Mouse (Mus musculus) liver (tissue): ENCODE measurements at regions not wholly inside any gene's neighbourhood (a gene's known extent, or its start where the extent isn't known, plus 50 kb on each side); places are given as distances from the start of the nearest gene placed in this dataset.
A peak's percentile ranks its signal among the peaks of the same experiment; 100 is the strongest.

Experiments used
- DNase-seq: peaks from one replicate; pipeline ENCODE4 v3.0.0-alpha.2; 2020; ENCODE audit warnings: mixed read lengths

GRCm38 (mm10) chr15:36945309-36945708 lies 62.3 kb downstream of the Zfp706 start:
- no peak for DNase-seq

GRCm38 (mm10) chr15:36944556-36945171 lies 62.9 kb downstream of the Zfp706 start:
- no peak for DNase-seq

- no peak for DNase-seq
These were observed 64.0 kb downstream of the Zfp706 start for GRCm38 (mm10) chr15:36943492-36944112.

GRCm38 (mm10) chr15:36942261-36942660 lies 65.3 kb downstream of the Zfp706 start:
- DNase-seq: no peak

GRCm38 (mm10) chr15:36941741-36942140 lies 65.8 kb downstream of the Zfp706 start:
- DNase-seq: no peak

- DNase-seq: no peak
These were observed 68.0 kb downstream of the Zfp706 start for GRCm38 (mm10) chr15:36939608-36940007.

GRCm38 (mm10) chr15:36939153-36939552 lies 68.4 kb downstream of the Zfp706 start:
- no peak for DNase-seq

- DNase-seq: peak; percentile 85
These were observed 68.9 kb downstream of the Zfp706 start for GRCm38 (mm10) chr15:36938511-36939150.

GRCm38 (mm10) chr15:36937757-36938498 lies 69.6 kb downstream of the Zfp706 start:
- DNase-seq: no peak

- no peak for DNase-seq
These were observed 70.4 kb downstream of the Zfp706 start for GRCm38 (mm10) chr15:36937067-36937657.

- no peak for DNase-seq
These were observed 72.8 kb downstream of the Zfp706 start for GRCm38 (mm10) chr15:36934801-36935200.

GRCm38 (mm10) chr15:36933581-36933991 lies 74.0 kb downstream of the Zfp706 start:
- no peak for DNase-seq

- no peak for DNase-seq
These were observed 76.1 kb downstream of the Zfp706 start for GRCm38 (mm10) chr15:36931460-36931859.

GRCm38 (mm10) chr15:36930433-36930832 lies 77.1 kb downstream of the Zfp706 start:
- no peak for DNase-seq

- DNase-seq: peak; percentile 27
These were observed 77.8 kb downstream of the Zfp706 start for GRCm38 (mm10) chr15:36929786-36930185.

- no peak for DNase-seq
These were observed 78.5 kb downstream of the Zfp706 start for GRCm38 (mm10) chr15:36929088-36929487.

GRCm38 (mm10) chr15:36928678-36929077 lies 78.9 kb downstream of the Zfp706 start:
- no peak for DNase-seq

GRCm38 (mm10) chr15:36927436-36927835 lies 80.1 kb downstream of the Zfp706 start:
- DNase-seq: no peak

GRCm38 (mm10) chr15:36924171-36924570 lies 83.4 kb downstream of the Zfp706 start:
- DNase-seq: no peak

- DNase-seq: no peak
These were observed 86.2 kb downstream of the Zfp706 start for GRCm38 (mm10) chr15:36921384-36921783.

GRCm38 (mm10) chr15:36920886-36921285 lies 86.7 kb downstream of the Zfp706 start:
- no peak for DNase-seq

GRCm38 (mm10) chr15:36919704-36920103 lies 87.9 kb downstream of the Zfp706 start:
- no peak for DNase-seq

GRCm38 (mm10) chr15:36919209-36919608 lies 88.4 kb downstream of the Zfp706 start:
- DNase-seq: no peak
